Mouse (Mus musculus) adrenal gland, adult 2 months (tissue): Measurements from ENCODE around the gene A3galt2. TPM values are rescaled to one million over a fixed set of nuclear protein-coding genes. Genes with fewer than 3 reads are reported as not detected.

Experiments used
- DNase-seq: peaks from one replicate; pipeline ENCODE4 v3.0.0; 2021
- polyA plus RNA-seq: library from polyadenylated mRNA; depleted of rRNA; stranded (reverse); fragments of >200 nt; gene quantifications from 2 replicates; pipeline ENCODE4 v1.2.3, GENCODE M21; 2012; rRNA removed
- total RNA-seq, 2 experiments: library from RNA; stranded (reverse); gene quantifications; 2 replicates each; pipeline ENCODE4 v1.2.3; 2021

A3galt2 gene
- total and polyA plus RNA-seq, 3 experiments, result 0.20 to 0.51 (median 0.21) TPM

- DNase-seq, result no peak
Measured at GRCm38 (mm10) chr4:128795596-128795995, 40.4 kb downstream of the A3galt2 start.

GRCm38 (mm10) chr4:128796788-128797187 lies 41.6 kb downstream of the A3galt2 start:
- no peak for DNase-seq

GRCm38 (mm10) chr4:128801675-128802465 lies 46.7 kb downstream of the A3galt2 start:
- DNase-seq, result no peak

- DNase-seq, result peak; percentile 29
Measured at GRCm38 (mm10) chr4:128803569-128803968, 48.4 kb downstream of the A3galt2 start.

- peak; percentile 37 for DNase-seq
Measured at GRCm38 (mm10) chr4:128804426-128805149, 49.4 kb downstream of the A3galt2 start.

- DNase-seq, result peak; percentile 64
Measured at GRCm38 (mm10) chr4:128805150-128806042, 50.2 kb downstream of the A3galt2 start.

- peak; percentile 69 for DNase-seq
Measured at GRCm38 (mm10) chr4:128806043-128806826, 51.1 kb downstream of the A3galt2 start, which contains the start of gene Zfp362. Gene Zfp362 (minus strand): TSS chr4:128806045.

GRCm38 (mm10) chr4:128806827-128807179 lies 51.6 kb downstream of the A3galt2 start:
- peak; percentile 90 for DNase-seq

- DNase-seq, result peak; percentile 89
Measured at GRCm38 (mm10) chr4:128811382-128812056, 56.4 kb downstream of the A3galt2 start.

- no peak for DNase-seq
Measured at GRCm38 (mm10) chr4:128817011-128817410, 61.8 kb downstream of the A3galt2 start.

Other genes starting within 250 kb of the A3galt2 start
- gene Zscan20, start 145.3 kb upstream of the A3galt2 start, total RNA-seq, result 1 to 10 TPM; 3.9 to 5.1 TPM
- 1.4 and 1.6 TPM in 2 replicates for gene Zscan20, start 145.3 kb upstream of the A3galt2 start, polyA plus RNA-seq
- 1 to 10 TPM in 1 of 2 experiments, under 1 TPM in 1; 0.46 to 1.0 TPM for gene Tlr12, start 136.7 kb upstream of the A3galt2 start, total RNA-seq
- 0.97 and 1.5 TPM in 2 replicates for gene Tlr12, start 136.7 kb upstream of the A3galt2 start, polyA plus RNA-seq
- gene Phc2, start 100.7 kb upstream of the A3galt2 start, total RNA-seq, result 10 to 100 TPM; 72.6 to 91.6 TPM
- gene Phc2, start 100.7 kb upstream of the A3galt2 start, polyA plus RNA-seq, result 84.0 and 89.4 TPM in 2 replicates
- 10 to 100 TPM; 21.2 to 28.2 TPM for gene Zfp362, start 50.7 kb downstream of the A3galt2 start, total RNA-seq
- 57.7 and 66.7 TPM in 2 replicates for gene Zfp362, start 50.7 kb downstream of the A3galt2 start, polyA plus RNA-seq
- 10 to 100 TPM in 1 of 2 experiments, 1 to 10 TPM in 1; 8.4 to 12.5 TPM for gene Trim62, start 128.2 kb downstream of the A3galt2 start, total RNA-seq
- gene Trim62, start 128.2 kb downstream of the A3galt2 start, polyA plus RNA-seq, result 26.5 and 32.3 TPM in 2 replicates
- 10 to 100 TPM; 36.2 to 55.1 TPM for gene Azin2, start 207.1 kb downstream of the A3galt2 start, total RNA-seq
- gene Azin2, start 207.1 kb downstream of the A3galt2 start, polyA plus RNA-seq, result 39.0 and 45.9 TPM in 2 replicates
- 100 to 1,000 TPM; 111 to 154 TPM for gene Ak2, start 236.6 kb downstream of the A3galt2 start, total RNA-seq
- 42.0 and 51.8 TPM in 2 replicates for gene Ak2, start 236.6 kb downstream of the A3galt2 start, polyA plus RNA-seq